ENCODE assay signal across 8 mouse cellular contexts in genomic region chr15:98699190-98700105, GRCm38 (mm10). TPM values are rescaled to one million over a fixed set of nuclear protein-coding genes. Genes with fewer than 3 reads are reported as not detected.
A peak's percentile ranks its signal among the peaks of the same experiment; 100 is the strongest.
DNase-seq lines count a peak whose midpoint lies in the region; ATAC-seq and TF ChIP-seq lines count a peak whose summit lies in the region.

No protein-coding gene starts in this region.

- peak; percentile 85 for DNase-seq in R1 (ENCODE audit: low read depth, low spot score)
- DNase-seq in cerebellum, postnatal 36 days: peak; percentile 89
- DNase-seq in gastrocnemius, adult 2 months: peak; percentile 91
- DNase-seq in hindbrain, postnatal 0 days (ENCODE audit: low spot score): peak; percentile 92
- DNase-seq in left cerebral cortex, adult 2 months (ENCODE audit: extremely low spot score in 1 of 2, low spot score in 2 of 2): peak; percentile 91 to 95
- DNase-seq in right cerebral cortex, adult 18-20 months: peak; percentile 92
- peak; percentile 77 for DNase-seq in urinary bladder, adult 2 months (ENCODE audit: low spot score)

- no peaks in the 10 kb centered on the region for H3K4me1 ChIP-seq in hindbrain, postnatal 0 days (ENCODE audit: insufficient read depth, low read length)

- H3K9me3 ChIP-seq in hindbrain, postnatal 0 days (ENCODE audit: low read length): no peaks in the 10 kb centered on the region

- TF ChIP-seq CTCF in gastrocnemius, adult 2 months (IDR thresholded peaks at IDR 0.05): peak; percentile 96; the same call in 1 of the 2 replicates
- TF ChIP-seq CTCF in hindbrain, postnatal 0 days (IDR thresholded peaks at IDR 0.05; ENCODE audit: low read depth): peak; percentile 96
- peak; percentile 92 for TF ChIP-seq CTCF in left cerebral cortex, adult 2 months (IDR thresholded peaks at IDR 0.05)

- H3K9ac ChIP-seq in hindbrain, postnatal 0 days (replicated peaks; ENCODE audit: low read length): peak overlapping the region; percentile 46

- H3K4me2 ChIP-seq in hindbrain, postnatal 0 days (ENCODE audit: low read depth, low read length): peak overlapping the region; percentile 66

- ATAC-seq in hindbrain, postnatal 0 days: peak; percentile 93
- ATAC-seq in megakaryocyte, adult 5-6 weeks (ENCODE audit: poor library complexity, severe bottlenecking): peak; percentile 100

- peak overlapping the region; percentile 33 for H3K4me3 ChIP-seq in gastrocnemius, adult 2 months
- H3K4me3 ChIP-seq in hindbrain, postnatal 0 days (ENCODE audit: low read length): peak overlapping the region; percentile 42
- peak overlapping the region; percentile 47 for H3K4me3 ChIP-seq in left cerebral cortex, adult 2 months

- 4% methylated on average over 40 of the region's 40 CpGs for WGBS in hindbrain, postnatal 0 days

- H3K27ac ChIP-seq in gastrocnemius, adult 2 months: no peak overlapping the region
- H3K27ac ChIP-seq in hindbrain, postnatal 0 days: peak overlapping the region; percentile 78
- peak overlapping the region; percentile 89 for H3K27ac ChIP-seq in left cerebral cortex, adult 2 months

- intact Hi-C loops in gastrocnemius, adult 2 months (cut with DNase I): loop anchor here (1.0 to 5.0 kb wide), 2 partner anchors 35 to 117 kb away; no protein-coding TSS in a partner anchor
- intact Hi-C loops in left cerebral cortex, adult 2 months (cut with DNase I): loop anchor here (1.0 to 2.0 kb wide), 2 partner anchors 23 to 35 kb away; partner anchors contain the start of gene Rnd1

- H3K27me3 ChIP-seq in hindbrain, postnatal 0 days (ENCODE audit: insufficient read depth, low read length): peaks cover 8% of the 10 kb centered on the region; the same call in 1 of the 2 replicates

- no peaks in the 10 kb centered on the region for H3K36me3 ChIP-seq in hindbrain, postnatal 0 days (ENCODE audit: insufficient read depth, low read length)

RNA-seq across cellular contexts. Expression of gene Ccdc65, which starts 8.6 kb away (rescaled TPM):
- not detected for total RNA-seq in gastrocnemius, adult 2 months (2021)
- 2.6 and 3.7 TPM in 2 replicates for total RNA-seq in hindbrain, postnatal 0 days (2014; rRNA removed)
- polyA plus RNA-seq in hindbrain, postnatal 0 days (2015; fragmentation: Nextera tagmentation; extraction: Ambion mirVana): 7.7 and 10.4 TPM in 2 replicates
- 10 to 100 TPM; 11.2 TPM for total RNA-seq in left cerebral cortex, adult 2 months (2021)
- not detected in 2 replicates for total RNA-seq in megakaryocyte, adult 5-6 weeks (2015)
- total RNA-seq in megakaryocyte, adult 5-6 weeks (2017): not detected in 2 replicates
- 3.1 and 4.5 TPM in 2 replicates for polyA plus RNA-seq in urinary bladder, adult 2 months (2012; rRNA removed)

RNA-seq across cellular contexts. Expression of gene Rnd1, which starts 22.2 kb away (rescaled TPM):
- total RNA-seq in gastrocnemius, adult 2 months (2021): 1 to 10 TPM; 1.2 to 1.5 TPM
- total RNA-seq in hindbrain, postnatal 0 days (2014; rRNA removed): 22.3 and 26.7 TPM in 2 replicates
- 16.2 and 16.3 TPM in 2 replicates for polyA plus RNA-seq in hindbrain, postnatal 0 days (2015; fragmentation: Nextera tagmentation; extraction: Ambion mirVana)
- total RNA-seq in left cerebral cortex, adult 2 months (2021): 10 to 100 TPM; 27.4 to 27.7 TPM
- total RNA-seq in megakaryocyte, adult 5-6 weeks (2015): 0.73 and 1.6 TPM in 2 replicates
- total RNA-seq in megakaryocyte, adult 5-6 weeks (2017): 2.9 and 4.3 TPM in 2 replicates
- 2.1 and 3.0 TPM in 2 replicates for polyA plus RNA-seq in urinary bladder, adult 2 months (2012; rRNA removed)

RNA-seq across cellular contexts. Expression of gene Fkbp11, which starts 28.6 kb away (rescaled TPM):
- total RNA-seq in gastrocnemius, adult 2 months (2021): 1 to 10 TPM; 1.0 to 1.3 TPM
- total RNA-seq in hindbrain, postnatal 0 days (2014; rRNA removed): 6.4 and 10.6 TPM in 2 replicates
- 5.0 and 6.6 TPM in 2 replicates for polyA plus RNA-seq in hindbrain, postnatal 0 days (2015; fragmentation: Nextera tagmentation; extraction: Ambion mirVana)
- 1 to 10 TPM; 1.9 TPM for total RNA-seq in left cerebral cortex, adult 2 months (2021)
- 0.40 TPM in 1 of 2 replicates, not detected in the other for total RNA-seq in megakaryocyte, adult 5-6 weeks (2015)
- total RNA-seq in megakaryocyte, adult 5-6 weeks (2017): 0.33 and 1.4 TPM in 2 replicates
- 11.7 and 15.9 TPM in 2 replicates for polyA plus RNA-seq in urinary bladder, adult 2 months (2012; rRNA removed)

RNA-seq across cellular contexts. Expression of gene Ddx23, which starts 36.8 kb away (rescaled TPM):
- 10 to 100 TPM; 66.3 to 67.4 TPM for total RNA-seq in gastrocnemius, adult 2 months (2021)
- 52.9 and 68.7 TPM in 2 replicates for total RNA-seq in hindbrain, postnatal 0 days (2014; rRNA removed)
- polyA plus RNA-seq in hindbrain, postnatal 0 days (2015; fragmentation: Nextera tagmentation; extraction: Ambion mirVana): 20.1 and 23.4 TPM in 2 replicates
- total RNA-seq in left cerebral cortex, adult 2 months (2021): 10 to 100 TPM; 84.4 to 90.2 TPM
- 20.2 and 23.4 TPM in 2 replicates for total RNA-seq in megakaryocyte, adult 5-6 weeks (2015)
- total RNA-seq in megakaryocyte, adult 5-6 weeks (2017): 84.3 and 106 TPM in 2 replicates
- polyA plus RNA-seq in urinary bladder, adult 2 months (2012; rRNA removed): 34.0 and 45.1 TPM in 2 replicates
